Mouse (Mus musculus) ES-Bruce4 (cell line): ENCODE results near the gene Cyth3. TPM values are rescaled to one million over a fixed set of nuclear protein-coding genes. Genes with fewer than 3 reads are reported as not detected.

Source experiments
- H3K27ac ChIP-seq: 2 replicates; pipeline ENCODE4 v1.5.1; 2012; ENCODE audit warnings: low read length, inconsistent platforms; ENCODE audit not compliant: insufficient read depth
- H3K27me3 ChIP-seq: 2 replicates; pipeline ENCODE4 v1.6.1; 2012; ENCODE audit warnings: mild to moderate bottlenecking, low read length, inconsistent platforms; ENCODE audit not compliant: control insufficient read depth, poor library complexity, insufficient read depth, severe bottlenecking
- H3K36me3 ChIP-seq: 2 replicates; pipeline ENCODE4 v1.6.1; 2012; ENCODE audit warnings: inconsistent platforms, mild to moderate bottlenecking, low read length, moderate library complexity; ENCODE audit not compliant: control insufficient read depth, poor library complexity, insufficient read depth, severe bottlenecking
- H3K4me1 ChIP-seq: one replicate; pipeline ENCODE4 v1.8.1; 2011; ENCODE audit warnings: low read length; ENCODE audit not compliant: control insufficient read depth, insufficient read depth
- H3K4me3 ChIP-seq: 2 replicates; pipeline ENCODE4 v1.5.1; 2011; ENCODE audit warnings: low read depth, mild to moderate bottlenecking, low read length
- H3K9ac ChIP-seq: 2 replicates; pipeline ENCODE4 v1.6.1; 2012; ENCODE audit warnings: low read depth, mild to moderate bottlenecking, inconsistent platforms; ENCODE audit not compliant: poor library complexity, severe bottlenecking
- H3K9me3 ChIP-seq: replicated peaks from 2 replicates; pipeline ENCODE4 v1.6.1; 2012; ENCODE audit warnings: mild to moderate bottlenecking, low read length, inconsistent platforms; ENCODE audit not compliant: control insufficient read depth, poor library complexity, insufficient read depth, severe bottlenecking
- CTCF ChIP-seq: IDR thresholded peaks from one replicate; pipeline ENCODE4 v1.8.1; 2011; ENCODE audit warnings: low read depth, low read length
- EP300 ChIP-seq: IDR thresholded peaks from 2 replicates; pipeline ENCODE4 v1.6.1; 2011; ENCODE audit warnings: low read depth, low read length; ENCODE audit not compliant: insufficient read depth
- POLR2A ChIP-seq: IDR thresholded peaks from one replicate; pipeline ENCODE4 v1.8.1; 2011; ENCODE audit warnings: low read length; ENCODE audit not compliant: insufficient read depth
- polyA plus RNA-seq: library from polyadenylated mRNA; stranded (reverse); fragments of >200 nt; gene quantifications from 2 replicates; pipeline ENCODE4 v1.2.4, GENCODE M21; 2011; ENCODE audit warnings: low read depth; ENCODE audit not compliant: missing spikeins, insufficient read depth, insufficient read length

The Cyth3 gene
- 15.5 and 19.8 TPM in 2 replicates for polyA plus RNA-seq

- Histone ChIP-seq H3K9ac (peak within 1 kb of the TSS; percentile 91), H3K27me3 (no peaks in the 10 kb centered on the region), H3K4me1 (peaks cover 1% of the 10 kb centered on the region), H3K36me3 (no peaks in the 10 kb centered on the region), H3K9me3 (no peaks in the 10 kb centered on the region), H3K4me3 (peak within 1 kb of the TSS; percentile 81), H3K27ac (no peak within 1 kb of the TSS)
- TF ChIP-seq CTCF (no peak), POLR2A (peak; percentile 58), EP300 (no peak)
Measured at GRCm38 (mm10) chr5:143621893-143622622, at the start of gene Cyth3. TSS of gene Cyth3 (plus strand) at chr5:143622447.

- no peaks in the 10 kb centered on the region for H3K9me3 ChIP-seq
- TF ChIP-seq POLR2A (no peak), EP300 (no peak), CTCF (no peak)
- no peak overlapping the region for H3K9ac ChIP-seq
Measured at GRCm38 (mm10) chr5:143573067-143573466, 49.2 kb upstream of the Cyth3 start.

GRCm38 (mm10) chr5:143574261-143575178 is 47.7 kb upstream of the Cyth3 start:
- TF ChIP-seq EP300 (no peak), CTCF (no peak), POLR2A (no peak)

More at GRCm38 (mm10) chr5:143573067-143573466, 49.2 kb upstream of the Cyth3 start:
- H3K36me3 ChIP-seq = no peaks in the 10 kb centered on the region
- H3K27ac ChIP-seq = no peak overlapping the region
- no peak overlapping the region for H3K4me3 ChIP-seq
- H3K27me3 ChIP-seq = no peaks in the 10 kb centered on the region
- no peaks in the 10 kb centered on the region for H3K4me1 ChIP-seq

GRCm38 (mm10) chr5:143579537-143580203 is 42.6 kb upstream of the Cyth3 start:
- no peak overlapping the region for H3K4me3 ChIP-seq
- H3K27ac ChIP-seq = no peak overlapping the region
- H3K9me3 ChIP-seq = no peaks in the 10 kb centered on the region
- H3K36me3 ChIP-seq = no peaks in the 10 kb centered on the region
- H3K9ac ChIP-seq = no peak overlapping the region
- H3K27me3 ChIP-seq = no peaks in the 10 kb centered on the region
- H3K4me1 ChIP-seq = no peaks in the 10 kb centered on the region
- TF ChIP-seq EP300 (no peak), CTCF (no peak), POLR2A (no peak)

More at GRCm38 (mm10) chr5:143574261-143575178, 47.7 kb upstream of the Cyth3 start:
- H3K27ac ChIP-seq = no peak overlapping the region
- no peaks in the 10 kb centered on the region for H3K4me1 ChIP-seq
- no peaks in the 10 kb centered on the region for H3K36me3 ChIP-seq
- no peaks in the 10 kb centered on the region for H3K9me3 ChIP-seq
- H3K9ac ChIP-seq = no peak overlapping the region
- H3K4me3 ChIP-seq = no peak overlapping the region
- H3K27me3 ChIP-seq = no peaks in the 10 kb centered on the region

GRCm38 (mm10) chr5:143580982-143581381 is 41.3 kb upstream of the Cyth3 start:
- Histone ChIP-seq H3K4me1 (no peaks in the 10 kb centered on the region), H3K27me3 (no peaks in the 10 kb centered on the region), H3K27ac (no peak overlapping the region), H3K9ac (no peak overlapping the region), H3K36me3 (no peaks in the 10 kb centered on the region), H3K9me3 (no peaks in the 10 kb centered on the region), H3K4me3 (no peak overlapping the region)
- TF ChIP-seq EP300 (no peak), POLR2A (no peak), CTCF (no peak)

GRCm38 (mm10) chr5:143581874-143582273 is 40.4 kb upstream of the Cyth3 start:
- H3K27me3 ChIP-seq = no peaks in the 10 kb centered on the region
- no peaks in the 10 kb centered on the region for H3K4me1 ChIP-seq
- H3K9ac ChIP-seq = no peak overlapping the region
- H3K36me3 ChIP-seq = no peaks in the 10 kb centered on the region
- H3K27ac ChIP-seq = no peak overlapping the region
- no peaks in the 10 kb centered on the region for H3K9me3 ChIP-seq
- no peak for TF ChIP-seq POLR2A
- TF ChIP-seq CTCF = no peak
- no peak for TF ChIP-seq EP300
- no peak overlapping the region for H3K4me3 ChIP-seq
